Mouse (Mus musculus) testis, adult 2 months (tissue): ENCODE measurements at regions not wholly inside any gene's neighbourhood (a gene's known extent, or its start where the extent isn't known, plus 50 kb on each side); places are given as distances from the start of the nearest gene placed in this dataset.

Experiments used
- CTCF ChIP-seq: fragments of 200-500 bp; IDR thresholded peaks from 2 replicates; pipeline ENCODE4 v1.5.1; 2012; ENCODE audit warnings: low read depth, mild to moderate bottlenecking, inconsistent platforms, low read length, moderate library complexity; ENCODE audit not compliant: control insufficient read depth, insufficient read depth, insufficient replicate concordance
- POLR2A ChIP-seq: fragments of 200-500 bp; IDR thresholded peaks from 2 replicates; pipeline ENCODE4 v1.6.1; 2012; ENCODE audit warnings: low read depth, mild to moderate bottlenecking, inconsistent platforms, low read length, moderate library complexity; ENCODE audit not compliant: control insufficient read depth

DNA sequence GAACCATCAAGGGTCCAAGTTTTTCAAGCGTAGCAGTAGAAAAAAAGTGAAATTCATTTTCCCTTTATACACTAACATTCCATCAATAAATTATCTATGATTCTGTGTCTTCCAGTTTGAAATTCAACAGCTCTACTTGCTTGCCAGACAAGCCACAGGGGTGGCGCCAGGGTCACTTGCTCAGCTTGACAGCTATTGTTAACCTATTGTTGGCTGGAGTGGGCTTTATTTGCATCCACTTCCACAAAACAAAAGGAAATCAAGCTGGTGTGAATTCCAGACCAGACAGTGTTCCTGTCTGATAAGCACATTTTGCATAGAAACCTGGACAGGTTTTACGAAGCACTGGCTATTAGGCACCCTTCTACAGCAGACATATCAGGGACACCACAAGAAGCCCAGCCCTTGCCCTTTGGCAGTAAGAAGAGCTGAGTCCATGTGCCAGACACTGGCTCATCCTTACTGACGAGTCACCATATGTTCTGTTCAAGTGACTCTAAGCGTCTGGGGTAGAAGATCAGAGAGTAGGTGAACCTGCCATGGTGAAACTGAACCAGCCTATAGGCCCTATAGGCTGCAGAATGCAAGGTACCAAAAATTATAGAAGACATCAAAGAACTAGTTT lies 366.9 kb downstream of the Basp1 start:
- TF ChIP-seq CTCF (no peak), POLR2A (no peak)
